Mouse (Mus musculus): ENCODE data around the gene Ptcra. TPM values are rescaled to one million over a fixed set of nuclear protein-coding genes. Genes with fewer than 3 reads are reported as not detected.
"Not testable (repeated sequence)": the region's sequence is repeated elsewhere in the genome, so short reads cannot be mapped to it uniquely, and the experiment has no call there.

Ptcra gene
- polyA plus RNA-seq (2015; fragmentation: Nextera tagmentation; extraction: Ambion mirVana), result 0.17 and 0.33 TPM in 2 replicates

GRCm38 (mm10) chr17:46763544-46763943 lies at the start of gene Ptcra:
TSS of gene Ptcra (minus strand) at chr17:46763712.
- Histone ChIP-seq H3K4me2 (no peak within 1 kb of the TSS), H3K4me3 (no peak within 1 kb of the TSS), H3K27me3 (no peaks in the 10 kb centered on the region), H3K9ac (no peak within 1 kb of the TSS), H3K27ac (no peak within 1 kb of the TSS), H3K9me3 (no peaks in the 10 kb centered on the region), H3K4me1 (no peaks in the 10 kb centered on the region), H3K36me3 (no peaks in the 10 kb centered on the region)
- 50% methylated on average over 2 of the region's 2 CpGs for WGBS
- ATAC-seq (ENCODE audit: insufficient number of reproducible peaks, low FRiP score, low TSS enrichment, low read depth), result no peak

- Histone ChIP-seq H3K4me3 (no peak overlapping the region), H3K9ac (no peak overlapping the region), H3K4me2 (no peak overlapping the region), H3K36me3 (peaks cover 59% of the 10 kb centered on the region), H3K27ac (no peak overlapping the region), H3K4me1 (no peaks in the 10 kb centered on the region), H3K9me3 (no peaks in the 10 kb centered on the region), H3K27me3 (no peaks in the 10 kb centered on the region)
- no peak for ATAC-seq (ENCODE audit: insufficient number of reproducible peaks, low FRiP score, low TSS enrichment, low read depth)
- WGBS, result 79% methylated on average over 1 of the region's 1 CpGs
Observed at GRCm38 (mm10) chr17:46812442-46812841, 48.9 kb upstream of the Ptcra start.

GRCm38 (mm10) chr17:46810672-46811071 lies 47.2 kb upstream of the Ptcra start:
- Histone ChIP-seq H3K27me3 (no peaks in the 10 kb centered on the region), H3K9ac (no peak overlapping the region), H3K4me2 (no peak overlapping the region), H3K9me3 (no peaks in the 10 kb centered on the region), H3K4me3 (no peak overlapping the region), H3K27ac (no peak overlapping the region), H3K4me1 (no peaks in the 10 kb centered on the region), H3K36me3 (peaks cover 70% of the 10 kb centered on the region)
- ATAC-seq (ENCODE audit: insufficient number of reproducible peaks, low FRiP score, low TSS enrichment, low read depth), result no peak
- 92% methylated on average over 3 of the region's 3 CpGs for WGBS

DNA sequence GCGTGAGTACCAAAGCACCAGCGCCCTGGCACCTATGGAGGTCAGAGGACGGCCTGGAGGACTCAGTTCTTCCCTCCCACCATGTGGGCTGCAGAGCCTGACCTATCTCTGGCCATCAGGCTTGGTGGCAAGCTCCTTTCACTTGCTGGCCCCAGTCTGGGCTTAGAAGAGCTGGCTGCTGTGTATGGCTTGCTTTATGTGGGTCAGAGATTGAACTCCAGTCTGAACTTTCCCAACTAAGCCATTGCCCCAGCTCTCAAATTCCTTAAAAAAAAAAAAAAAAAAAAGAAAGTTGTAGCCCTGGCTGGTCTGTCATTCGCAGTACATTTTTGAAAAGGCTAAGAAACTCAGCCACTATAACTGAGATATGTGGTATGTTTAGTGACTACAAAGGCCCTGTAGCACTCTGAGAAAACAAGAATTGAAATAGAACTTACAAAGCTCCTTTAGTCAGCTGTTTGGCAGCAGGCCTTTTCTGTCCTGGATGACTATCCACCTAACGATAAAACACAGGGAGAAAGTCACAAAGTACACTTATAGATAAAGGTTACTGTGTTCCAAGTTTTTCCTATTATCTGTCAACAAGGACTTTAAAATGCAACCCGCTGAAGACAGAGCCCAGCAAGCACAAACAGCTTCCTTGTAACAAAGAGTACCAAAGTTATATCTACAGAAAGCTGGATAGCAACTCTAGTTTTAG lies 45.8 kb upstream of the Ptcra start:
- Histone ChIP-seq H3K4me3 (no peak overlapping the region), H3K36me3 (peaks cover 75% of the 10 kb centered on the region)
- 85% methylated on average over 6 of the region's 6 CpGs for WGBS

DNA sequence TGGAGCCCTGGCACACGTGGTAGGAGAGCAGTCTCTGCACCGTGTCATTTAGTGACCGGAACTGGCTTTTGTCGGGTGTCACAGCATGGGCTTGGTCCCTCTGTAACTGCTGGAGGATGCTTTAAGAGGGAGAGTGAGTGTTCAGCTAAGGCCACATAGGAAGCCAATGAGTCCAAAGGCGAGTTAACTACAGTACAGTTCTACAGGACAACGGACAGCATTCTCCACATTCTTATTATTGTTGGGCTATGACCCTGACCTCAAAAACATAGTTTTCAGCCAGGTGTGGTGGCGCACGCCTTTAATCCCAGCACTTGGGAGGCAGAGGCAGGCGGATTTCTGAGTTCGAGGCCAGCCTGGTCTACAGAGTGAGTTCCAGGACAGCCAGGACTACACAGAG lies 44.9 kb upstream of the Ptcra start:
- Histone ChIP-seq H3K9ac (no peak overlapping the region), H3K4me1 (no peaks in the 10 kb centered on the region), H3K27ac (no peak overlapping the region), H3K27me3 (no peaks in the 10 kb centered on the region), H3K4me2 (no peak overlapping the region), H3K9me3 (no peaks in the 10 kb centered on the region), H3K36me3 (peaks cover 68% of the 10 kb centered on the region), H3K4me3 (no peak overlapping the region)
- WGBS, result 91% methylated on average over 10 of the region's 10 CpGs
- ATAC-seq (ENCODE audit: insufficient number of reproducible peaks, low FRiP score, low TSS enrichment, low read depth), result no peak

More for the DNA sequence above, 45.8 kb upstream of the Ptcra start:
- no peak overlapping the region for H3K4me2 ChIP-seq
- H3K9me3 ChIP-seq, result no peaks in the 10 kb centered on the region
- no peak overlapping the region for H3K9ac ChIP-seq
- ATAC-seq (ENCODE audit: insufficient number of reproducible peaks, low FRiP score, low TSS enrichment, low read depth), result no peak
- H3K27ac ChIP-seq, result no peak overlapping the region
- H3K4me1 ChIP-seq, result no peaks in the 10 kb centered on the region
- no peaks in the 10 kb centered on the region for H3K27me3 ChIP-seq

- Histone ChIP-seq H3K4me3 (no peak overlapping the region), H3K27ac (no peak overlapping the region), H3K4me1 (no peaks in the 10 kb centered on the region), H3K36me3 (peaks cover 59% of the 10 kb centered on the region), H3K27me3 (no peaks in the 10 kb centered on the region), H3K9me3 (no peaks in the 10 kb centered on the region), H3K4me2 (no peak overlapping the region), H3K9ac (no peak overlapping the region)
- no peak for ATAC-seq (ENCODE audit: insufficient number of reproducible peaks, low FRiP score, low TSS enrichment, low read depth)
- WGBS, result 89% methylated on average over 6 of the region's 6 CpGs
Observed at GRCm38 (mm10) chr17:46801761-46802160, 38.2 kb upstream of the Ptcra start.

DNA sequence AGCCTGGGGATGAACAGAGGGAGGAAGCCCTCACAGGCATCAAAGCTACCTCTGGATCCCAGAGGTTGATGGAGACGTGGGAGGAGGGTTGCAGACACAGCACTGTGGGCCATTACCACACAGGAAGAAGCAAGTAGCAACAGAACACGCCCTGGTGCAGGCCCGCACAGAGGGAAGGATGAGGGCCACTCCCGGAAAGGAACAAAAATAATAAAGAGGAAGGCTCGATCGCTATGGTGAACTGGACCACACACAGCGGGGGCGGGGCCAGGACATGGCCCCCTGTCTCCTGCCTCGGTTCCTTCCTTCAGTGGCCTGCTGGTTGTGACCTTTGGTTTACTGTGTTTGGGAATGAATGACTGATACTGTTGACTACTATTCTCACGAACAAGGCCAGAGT lies 36.2 kb upstream of the Ptcra start:
- WGBS, result 84% methylated on average over 10 of the region's 10 CpGs
- Histone ChIP-seq H3K4me2 (no peak overlapping the region), H3K27me3 (no peaks in the 10 kb centered on the region), H3K27ac (no peak overlapping the region), H3K9ac (no peak overlapping the region), H3K36me3 (peaks cover 44% of the 10 kb centered on the region), H3K4me3 (no peak overlapping the region), H3K4me1 (no peaks in the 10 kb centered on the region), H3K9me3 (no peaks in the 10 kb centered on the region)
- no peak for ATAC-seq (ENCODE audit: insufficient number of reproducible peaks, low FRiP score, low TSS enrichment, low read depth)

GRCm38 (mm10) chr17:46797386-46797785 lies 33.9 kb upstream of the Ptcra start:
- H3K36me3 ChIP-seq, result peaks cover 39% of the 10 kb centered on the region
- no peak overlapping the region for H3K4me2 ChIP-seq
- no peaks in the 10 kb centered on the region for H3K9me3 ChIP-seq
- no peak for ATAC-seq (ENCODE audit: insufficient number of reproducible peaks, low FRiP score, low TSS enrichment, low read depth)
- WGBS, result 48% methylated on average over 8 of the region's 8 CpGs
- no peaks in the 10 kb centered on the region for H3K4me1 ChIP-seq
- H3K27ac ChIP-seq, result no peak overlapping the region
- no peak overlapping the region for H3K9ac ChIP-seq
- no peak overlapping the region for H3K4me3 ChIP-seq
- H3K27me3 ChIP-seq, result no peaks in the 10 kb centered on the region

- no peak overlapping the region for H3K9ac ChIP-seq
- ATAC-seq (ENCODE audit: insufficient number of reproducible peaks, low FRiP score, low TSS enrichment, low read depth), result no peak
- H3K27ac ChIP-seq, result no peak overlapping the region
- H3K27me3 ChIP-seq, result no peaks in the 10 kb centered on the region
- no peak overlapping the region for H3K4me2 ChIP-seq
- peaks cover 33% of the 10 kb centered on the region for H3K36me3 ChIP-seq
- H3K4me3 ChIP-seq, result no peak overlapping the region
- WGBS, result 81% methylated on average over 4 of the region's 4 CpGs
- no peaks in the 10 kb centered on the region for H3K4me1 ChIP-seq
- H3K9me3 ChIP-seq, result no peaks in the 10 kb centered on the region
Observed at GRCm38 (mm10) chr17:46796743-46797142, 33.2 kb upstream of the Ptcra start.

- Histone ChIP-seq H3K9me3 (no peaks in the 10 kb centered on the region), H3K36me3 (0 out of 2 replicates have a peak, but pooled peaks cover 3% of the 10 kb centered on the region), H3K4me1 (no peaks in the 10 kb centered on the region), H3K27me3 (no peaks in the 10 kb centered on the region), H3K4me3 (no peak overlapping the region), H3K4me2 (no peak overlapping the region), H3K27ac (no peak overlapping the region), H3K9ac (no peak overlapping the region)
- WGBS, result 80% methylated on average over 2 of the region's 2 CpGs
- no peak for ATAC-seq (ENCODE audit: insufficient number of reproducible peaks, low FRiP score, low TSS enrichment, low read depth)
Observed at GRCm38 (mm10) chr17:46792963-46793362, 29.5 kb upstream of the Ptcra start.

DNA sequence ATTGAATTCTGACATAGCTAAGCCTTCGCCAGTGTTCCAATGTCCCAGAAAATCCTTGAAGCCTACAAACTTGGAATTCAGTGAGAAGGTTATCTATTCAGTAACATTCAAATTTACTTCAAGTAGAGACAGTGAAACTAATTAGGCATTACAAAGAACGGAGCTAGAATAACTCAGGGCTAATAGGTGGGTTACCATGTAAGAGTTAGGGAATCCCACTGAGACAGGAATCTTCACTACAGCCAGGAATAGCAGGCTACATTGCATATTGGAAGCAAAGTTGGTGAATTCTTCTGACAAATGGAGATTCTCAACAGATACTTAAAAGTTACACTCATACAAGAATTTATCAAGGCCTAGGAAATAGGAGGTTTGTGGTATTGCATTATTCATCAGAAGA lies 24.5 kb upstream of the Ptcra start:
- 59% methylated on average over 2 of the region's 2 CpGs for WGBS
- H3K4me2 ChIP-seq; H3K4me3 ChIP-seq; H3K27me3 ChIP-seq; H3K4me1 ChIP-seq; H3K36me3 ChIP-seq; H3K9me3 ChIP-seq; H3K9ac ChIP-seq; H3K27ac ChIP-seq; ATAC-seq (ENCODE audit: insufficient number of reproducible peaks, low FRiP score, low TSS enrichment, low read depth): not testable (repeated sequence)

DNA sequence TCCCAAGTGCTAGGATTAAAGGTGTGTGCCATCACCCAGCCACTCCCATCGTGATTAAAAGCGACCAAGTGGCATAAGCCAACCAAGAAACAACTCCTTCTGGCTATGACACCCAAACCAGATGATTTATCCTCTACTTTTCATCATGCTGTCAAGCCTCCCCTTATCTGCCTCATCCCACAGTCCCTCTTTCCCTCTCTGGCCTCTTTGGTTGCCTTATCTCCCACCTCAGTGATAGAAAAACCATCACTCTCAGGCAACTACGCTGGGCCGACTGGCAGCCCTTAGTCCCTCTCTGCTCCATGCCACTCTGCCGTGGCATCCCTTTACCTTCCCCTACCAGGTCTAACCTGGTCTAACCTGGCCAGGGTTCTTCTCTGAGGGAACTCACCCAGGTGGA lies 23.4 kb upstream of the Ptcra start:
- no peak for ATAC-seq (ENCODE audit: insufficient number of reproducible peaks, low FRiP score, low TSS enrichment, low read depth)
- H3K27ac ChIP-seq, result no peak overlapping the region
- no peak overlapping the region for H3K4me3 ChIP-seq
- no peaks in the 10 kb centered on the region for H3K27me3 ChIP-seq
- H3K9me3 ChIP-seq, result no peaks in the 10 kb centered on the region
- no peak overlapping the region for H3K9ac ChIP-seq
- H3K36me3 ChIP-seq, result no peaks in the 10 kb centered on the region
- 91% methylated on average over 5 of the region's 5 CpGs for WGBS
- no peaks in the 10 kb centered on the region for H3K4me1 ChIP-seq
- H3K4me2 ChIP-seq, result no peak overlapping the region

DNA sequence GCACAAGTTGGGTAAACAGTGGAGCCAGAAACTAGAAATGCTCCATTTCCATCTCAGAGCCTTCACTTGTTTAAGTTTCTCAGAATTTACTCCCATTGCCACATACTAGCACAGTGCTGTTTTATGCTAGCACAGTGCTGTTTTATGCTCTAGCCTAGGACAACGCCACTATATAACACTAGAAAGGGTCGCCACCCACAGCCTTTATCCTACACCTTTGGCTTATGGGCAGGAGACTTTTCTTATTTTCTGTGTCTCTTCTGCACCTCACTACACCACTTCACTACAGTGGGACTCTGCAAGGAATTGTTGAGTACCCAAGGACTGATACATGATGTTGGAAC lies 19.7 kb upstream of the Ptcra start:
- peak overlapping the region; percentile 86 for H3K27ac ChIP-seq
- peak overlapping the region; percentile 61; the same call in 1 of the 2 replicates for H3K4me2 ChIP-seq
- 80% methylated on average over 2 of the region's 2 CpGs for WGBS
- H3K27me3 ChIP-seq, result no peaks in the 10 kb centered on the region
- no peaks in the 10 kb centered on the region for H3K9me3 ChIP-seq
- H3K4me1 ChIP-seq, result peaks cover 7% of the 10 kb centered on the region
- H3K36me3 ChIP-seq, result peaks cover 24% of the 10 kb centered on the region
- peak overlapping the region; percentile 64 for H3K4me3 ChIP-seq
- no peak overlapping the region for H3K9ac ChIP-seq
- ATAC-seq (ENCODE audit: insufficient number of reproducible peaks, low FRiP score, low TSS enrichment, low read depth), result no peak; the same call in 1 of the 2 replicates

All from limb, embryonic 15.5 days (tissue).